Mouse (Mus musculus) liver, embryonic 16.5 days (tissue): Measurements from ENCODE around the gene Gcnt7. TPM values are rescaled to one million over a fixed set of nuclear protein-coding genes. Genes with fewer than 3 reads are reported as not detected.

Experiments
- ATAC-seq: fragments of 200-750 bp; cut with Nextera tagmentation; 2 replicates; pipeline ENCODE4 v1.8.0; 2017; ENCODE audit warnings: low read depth, mild to moderate bottlenecking, moderate number of reproducible peaks, moderate library complexity
- H3K27ac ChIP-seq: fragments of 300-500 bp; sonication (generic); 2 replicates; pipeline ENCODE4 v1.5.1; 2014; ENCODE audit warnings: mild to moderate bottlenecking, low read length
- H3K27me3 ChIP-seq: fragments of 300-500 bp; sonication (generic); 2 replicates; pipeline ENCODE4 v1.6.1; 2014; ENCODE audit warnings: low read depth, low read length, mixed read lengths; ENCODE audit not compliant: control insufficient read depth, insufficient read depth
- H3K36me3 ChIP-seq: fragments of 300-500 bp; sonication (generic); 2 replicates; pipeline ENCODE4 v1.6.1; 2014; ENCODE audit warnings: mild to moderate bottlenecking; ENCODE audit not compliant: control insufficient read depth, insufficient read depth
- H3K4me1 ChIP-seq: fragments of 300-500 bp; sonication (generic); 2 replicates; pipeline ENCODE4 v1.6.1; 2014; ENCODE audit warnings: low read depth, low read length, mixed read lengths; ENCODE audit not compliant: control insufficient read depth
- H3K4me2 ChIP-seq: fragments of 300-500 bp; sonication (generic); 2 replicates; pipeline ENCODE4 v1.6.1; 2014; ENCODE audit warnings: low read depth, low read length, mixed read lengths
- H3K4me3 ChIP-seq: fragments of 300-500 bp; sonication (generic); 2 replicates; pipeline ENCODE4 v1.5.1; 2014; ENCODE audit warnings: low read depth, mild to moderate bottlenecking, low read length
- H3K9ac ChIP-seq: fragments of 300-500 bp; sonication (generic); 2 replicates; pipeline ENCODE4 v1.6.1; 2014; ENCODE audit warnings: low read depth, low read length
- H3K9me3 ChIP-seq: fragments of 300-500 bp; sonication (generic); replicated peaks from 2 replicates; pipeline ENCODE4 v1.6.1; 2016; ENCODE audit warnings: low read length; ENCODE audit not compliant: control insufficient read depth
- WGBS: fragments of 180-500 bp; shearing (Covaris S2); extraction: QIAGEN DNeasy Blood & Tissue Kit; methylation state at CpG from one replicate; pipeline ENCODE4 v1.1.7; 2014; ENCODE audit not compliant: insufficient replicate concordance; 5-methylcytosine and 5-hydroxymethylcytosine counted together
- polyA plus RNA-seq: library from polyadenylated mRNA; unstranded; fragments of >200 nt; fragmentation: Nextera tagmentation; extraction: Ambion mirVana; gene quantifications from 2 replicates; pipeline ENCODE4 v1.2.1, GENCODE M21; 2015

Gene Gcnt7
- polyA plus RNA-seq, 1 experiment from 2014 or later: 0.54 TPM

DNA sequence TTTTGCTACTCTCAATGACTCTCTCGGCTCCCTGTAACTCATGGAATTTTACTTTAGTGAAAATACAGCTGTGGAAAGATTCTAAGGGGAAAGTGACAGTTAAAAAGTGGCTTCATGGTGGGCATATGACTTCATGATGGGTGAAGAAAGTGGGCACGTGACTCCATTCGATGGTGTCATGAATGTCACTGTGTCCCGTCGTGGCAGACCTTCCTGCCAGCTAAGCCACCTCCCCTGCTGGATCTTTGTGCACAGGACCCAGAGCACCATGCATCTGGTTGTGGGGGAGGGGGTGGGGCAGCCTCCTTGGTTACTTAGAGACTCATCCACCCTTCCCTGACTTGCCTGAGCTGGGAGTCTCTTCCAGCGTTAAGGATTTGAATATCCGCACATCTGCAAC is 54.2 kb downstream of the Gcnt7 start:
- Histone ChIP-seq H3K9me3 (no peaks in the 10 kb centered on the region), H3K4me1 (peaks cover 3% of the 10 kb centered on the region; the same call in 1 of the 2 replicates), H3K4me2 (no peak overlapping the region), H3K27me3 (no peaks in the 10 kb centered on the region), H3K9ac (no peak overlapping the region), H3K27ac (no peak overlapping the region), H3K4me3 (no peak overlapping the region), H3K36me3 (no peaks in the 10 kb centered on the region)
- 56% methylated on average over 7 of the region's 7 CpGs for WGBS
- ATAC-seq: no peak

- 20% methylated on average over 13 of the region's 13 CpGs for WGBS
- peak; percentile 54 for ATAC-seq
Observed at GRCm38 (mm10) chr2:172401116-172401825, 57.1 kb downstream of the Gcnt7 start.

More at GRCm38 (mm10) chr2:172401116-172401825, 57.1 kb downstream of the Gcnt7 start:
- Histone ChIP-seq H3K4me3 (no peak overlapping the region), H3K27ac (peak overlapping the region; percentile 51), H3K27me3 (no peaks in the 10 kb centered on the region), H3K4me2 (no peak overlapping the region), H3K9me3 (no peaks in the 10 kb centered on the region), H3K36me3 (no peaks in the 10 kb centered on the region), H3K9ac (no peak overlapping the region), H3K4me1 (peaks cover 3% of the 10 kb centered on the region; the same call in 1 of the 2 replicates)

Other genes with a start within 250 kb of the Gcnt7 start
- gene Mc3r, start 210.1 kb downstream of the Gcnt7 start, polyA plus RNA-seq: 0.04 and 0.06 TPM in 2 replicates
- 136 and 144 TPM in 2 replicates for gene Fam210b, start 113.0 kb downstream of the Gcnt7 start, polyA plus RNA-seq
- gene Aurka, start 88.1 kb downstream of the Gcnt7 start, polyA plus RNA-seq: 118 and 130 TPM in 2 replicates
- 18.8 and 19.6 TPM in 2 replicates for gene Cstf1, start 87.9 kb downstream of the Gcnt7 start, polyA plus RNA-seq
- 0.56 and 0.77 TPM in 2 replicates for gene Cass4, start 64.8 kb downstream of the Gcnt7 start, polyA plus RNA-seq
- 41.3 and 42.1 TPM in 2 replicates for gene Rtf2, start 18.0 kb downstream of the Gcnt7 start, polyA plus RNA-seq
- gene Fam209, start 13.9 kb upstream of the Gcnt7 start, polyA plus RNA-seq: 0.13 and 0.18 TPM in 2 replicates
- gene Tfap2c, start 91.0 kb upstream of the Gcnt7 start, polyA plus RNA-seq: not detected in 2 replicates